Mouse (Mus musculus): Measurements from ENCODE around the gene Sh2d6.
"Not testable (repeated sequence)": the region's sequence is repeated elsewhere in the genome, so short reads cannot be mapped to it uniquely, and the experiment has no call there.

Sh2d6 gene

DNA sequence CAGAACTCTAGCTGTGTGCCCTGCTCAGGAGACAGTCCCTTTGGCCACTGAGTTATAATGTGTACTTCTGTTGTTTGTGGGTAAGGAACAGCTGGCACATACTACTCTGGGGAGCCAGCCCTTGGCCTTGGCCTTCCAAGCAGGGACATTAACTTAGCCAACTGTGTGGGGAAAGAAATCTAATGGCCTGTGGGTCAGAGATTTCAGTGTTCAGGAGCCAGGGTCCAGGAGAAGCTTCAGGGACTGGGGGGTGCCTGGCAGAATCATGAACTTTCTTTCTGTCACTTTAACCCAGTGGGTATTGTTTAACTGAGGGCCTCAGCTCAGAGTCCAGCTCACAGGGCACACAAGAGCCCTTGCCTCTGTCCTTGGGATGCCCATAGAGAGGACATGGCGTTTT, 15.4 kb downstream of the Sh2d6 start:
- CTCF ChIA-PET, result no interaction called here

DNA sequence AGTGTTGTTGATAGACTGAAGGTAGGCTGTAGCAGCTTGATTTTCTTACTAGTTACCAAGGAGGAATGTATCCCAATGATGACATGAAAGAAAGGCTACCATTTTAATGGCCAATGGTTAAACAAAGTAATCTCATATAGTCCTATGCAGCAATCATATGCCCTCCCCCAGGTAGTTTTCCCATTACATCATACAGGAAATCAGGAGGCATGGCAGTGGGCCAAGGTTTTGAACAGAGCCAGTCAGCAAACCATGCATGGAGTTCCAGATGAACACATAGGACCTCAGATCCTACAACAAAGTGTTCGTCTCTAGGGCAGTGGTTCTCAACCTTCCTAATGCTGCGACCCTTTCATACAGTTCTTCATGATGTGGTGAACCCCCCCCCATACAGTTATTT, 17.6 kb downstream of the Sh2d6 start:
- CTCF ChIA-PET, result no interaction called here

DNA sequence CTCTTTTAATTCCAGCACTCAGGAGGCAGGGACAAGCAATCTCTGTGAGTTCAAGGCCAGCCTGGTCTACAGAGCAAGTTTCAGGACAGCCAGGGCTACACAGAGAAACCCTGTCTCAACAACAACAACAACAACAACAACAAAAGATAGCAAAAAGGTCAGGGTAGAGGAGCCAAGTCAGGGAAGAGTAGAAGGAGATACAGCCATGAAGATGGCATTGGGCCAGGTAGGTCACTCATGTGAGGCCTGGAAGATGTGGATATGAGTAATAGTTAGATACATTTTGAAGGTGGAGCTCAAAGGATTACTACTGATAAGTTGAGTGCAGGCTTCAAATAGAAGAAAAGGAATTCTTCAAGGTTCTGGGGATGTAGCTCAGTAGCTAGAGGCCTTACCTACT, 18.2 kb downstream of the Sh2d6 start:
- CTCF ChIA-PET, result no interaction called here

DNA sequence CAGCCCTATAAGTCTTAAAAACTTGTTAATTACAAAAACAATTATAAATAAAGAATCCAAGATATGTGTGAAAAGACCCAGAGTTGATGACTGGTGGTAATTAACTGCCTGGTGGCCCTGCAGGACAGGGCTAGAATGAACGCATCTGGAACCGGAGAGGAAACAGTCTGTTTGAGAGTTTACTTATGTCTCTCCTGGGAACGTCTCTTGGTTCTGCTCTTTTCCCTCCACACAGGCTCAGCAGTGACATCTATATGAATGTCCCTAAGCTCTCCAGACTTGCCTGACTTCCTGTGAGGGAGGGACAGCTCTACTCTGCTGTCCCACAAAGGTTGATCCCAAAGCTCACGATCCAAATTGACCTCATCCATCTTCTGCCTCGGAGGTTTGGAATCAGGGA, 22.6 kb downstream of the Sh2d6 start:
- CTCF ChIA-PET, result no interaction called here

- CTCF ChIA-PET, result no interaction called here
These were observed 28.6 kb downstream of the Sh2d6 start for GRCm38 (mm10) chr6:72492892-72493291.

DNA sequence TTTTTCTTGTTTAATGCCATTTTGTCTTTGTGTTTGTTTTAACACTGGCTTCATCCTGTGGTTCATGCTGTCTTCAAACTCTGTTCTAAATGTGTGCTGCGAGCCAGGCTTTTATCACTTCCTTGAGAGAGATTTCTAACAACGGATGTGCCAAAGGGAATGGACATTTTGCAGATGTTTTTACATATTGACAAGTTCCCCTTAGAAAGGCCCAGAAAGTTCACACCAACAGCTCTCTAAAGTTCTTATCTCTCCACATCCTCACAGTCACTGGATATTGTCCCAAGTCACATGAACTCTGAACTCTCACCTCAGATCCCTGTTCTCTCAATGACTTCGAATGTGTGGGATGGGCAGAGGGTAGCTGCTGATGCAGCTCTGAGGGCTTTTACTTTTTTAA, 30.4 kb downstream of the Sh2d6 start:
- CTCF ChIA-PET, result no interaction called here

DNA sequence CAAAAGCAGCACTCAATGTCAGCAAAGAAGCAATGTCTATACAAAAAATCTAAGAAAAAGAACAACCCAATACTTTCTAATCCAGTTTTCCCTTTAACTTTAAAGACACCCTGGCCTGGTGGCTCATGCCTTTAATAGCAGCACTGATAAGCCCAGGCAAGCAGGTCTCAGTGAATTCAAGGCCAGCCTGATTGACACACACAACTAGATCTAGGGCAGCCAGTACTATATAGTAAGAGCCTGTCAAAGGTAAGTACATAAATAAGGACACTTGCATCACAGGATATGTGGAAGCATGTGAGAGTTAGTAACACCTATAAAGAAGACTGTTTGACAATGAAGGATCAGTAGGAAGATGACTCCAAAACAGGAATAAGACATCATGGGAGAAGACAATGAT, 32.0 kb downstream of the Sh2d6 start:
- CTCF ChIA-PET, result no interaction called here

DNA sequence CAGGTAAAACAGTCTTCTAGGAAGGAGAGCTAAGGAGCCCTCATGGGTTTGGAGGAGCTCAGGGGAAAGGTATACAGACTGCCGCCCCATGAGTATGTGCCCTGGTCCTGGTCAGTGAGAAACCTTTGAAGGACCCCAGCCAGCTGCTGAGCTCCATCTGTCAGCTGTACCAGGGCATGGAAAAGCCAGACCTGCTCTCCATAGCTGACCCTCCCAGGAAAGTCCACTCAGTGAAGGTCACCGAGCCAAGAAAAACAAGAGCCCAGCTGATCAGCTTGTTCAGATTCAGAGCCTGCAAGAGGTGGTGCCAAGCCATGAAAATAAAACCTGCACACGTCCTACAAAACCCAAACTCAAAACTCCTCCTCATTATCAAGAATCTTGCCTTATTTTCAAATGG, 32.7 kb downstream of the Sh2d6 start:
- CTCF ChIA-PET, result interaction anchor here (1.3 kb wide), 1 partner anchor 46 kb away, joined by 3 read pairs; no protein-coding TSS in a partner anchor

DNA sequence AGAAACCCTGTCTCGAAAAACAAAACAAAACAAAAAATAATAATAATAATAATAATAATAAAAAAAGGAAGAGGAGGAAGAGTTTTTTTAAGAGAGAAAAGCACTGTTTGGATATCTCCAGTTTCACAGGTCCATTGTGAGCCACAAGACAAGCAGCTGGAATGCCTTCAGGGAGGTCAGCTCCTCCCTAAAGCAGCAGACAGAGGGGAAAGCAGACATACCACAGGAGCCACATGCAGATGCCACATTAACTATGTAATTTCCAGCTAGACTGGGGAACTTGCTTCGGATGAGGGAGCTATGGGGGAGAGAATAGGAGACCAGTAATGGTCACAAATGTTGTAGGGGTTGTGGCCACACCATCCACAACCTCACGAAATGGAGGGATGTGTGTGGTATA, 34.2 kb downstream of the Sh2d6 start:
- CTCF ChIA-PET, result interaction anchor here (0.5 kb wide), 1 partner anchor 64 kb away, joined by 8 read pairs; no protein-coding TSS in a partner anchor

DNA sequence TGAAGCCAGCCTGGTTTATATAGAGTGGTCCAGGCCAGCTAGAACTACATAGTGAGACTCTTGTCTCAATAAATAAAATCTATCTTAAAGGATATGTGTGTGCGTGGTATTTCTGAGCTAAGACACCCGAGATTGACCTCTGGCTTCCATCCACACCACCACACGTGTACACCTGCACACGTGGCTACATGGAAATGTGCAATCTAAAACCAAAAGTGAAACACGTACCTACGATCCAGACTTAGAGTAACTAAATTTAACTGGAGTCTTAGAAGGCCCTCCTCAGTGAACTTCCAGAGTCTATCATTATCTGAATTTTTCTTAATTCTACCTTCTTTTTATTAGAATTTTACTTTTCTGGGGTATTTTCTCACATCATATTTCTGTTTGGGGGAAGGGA, 35.2 kb downstream of the Sh2d6 start:
- CTCF ChIA-PET, result interaction anchor here (0.6 kb wide), 1 partner anchor 136 kb away, joined by 6 read pairs; no protein-coding TSS in a partner anchor

GRCm38 (mm10) chr6:72484887-72485286, 36.6 kb downstream of the Sh2d6 start:
- CTCF ChIA-PET, result no interaction called here

GRCm38 (mm10) chr6:72482156-72482555, 39.4 kb downstream of the Sh2d6 start:
- CTCF ChIA-PET, result interaction anchor here (0.6 kb wide), 1 partner anchor 19 kb away, joined by 5 read pairs; no protein-coding TSS in a partner anchor

DNA sequence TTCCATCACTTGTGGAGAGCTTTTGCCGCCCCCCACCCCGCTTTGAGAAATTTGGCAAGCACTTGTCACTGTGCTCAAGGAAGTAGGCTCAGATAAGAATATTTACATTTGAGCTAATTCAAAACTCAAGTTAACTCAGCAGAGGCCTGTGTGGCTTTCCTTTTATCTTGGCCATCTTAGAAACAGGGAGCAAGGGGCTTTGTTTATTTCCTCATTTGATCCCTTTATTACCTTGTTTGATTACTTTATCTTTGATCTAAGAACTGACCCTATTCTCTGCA, 41.1 kb downstream of the Sh2d6 start:
- CTCF ChIA-PET, result no interaction called here

DNA sequence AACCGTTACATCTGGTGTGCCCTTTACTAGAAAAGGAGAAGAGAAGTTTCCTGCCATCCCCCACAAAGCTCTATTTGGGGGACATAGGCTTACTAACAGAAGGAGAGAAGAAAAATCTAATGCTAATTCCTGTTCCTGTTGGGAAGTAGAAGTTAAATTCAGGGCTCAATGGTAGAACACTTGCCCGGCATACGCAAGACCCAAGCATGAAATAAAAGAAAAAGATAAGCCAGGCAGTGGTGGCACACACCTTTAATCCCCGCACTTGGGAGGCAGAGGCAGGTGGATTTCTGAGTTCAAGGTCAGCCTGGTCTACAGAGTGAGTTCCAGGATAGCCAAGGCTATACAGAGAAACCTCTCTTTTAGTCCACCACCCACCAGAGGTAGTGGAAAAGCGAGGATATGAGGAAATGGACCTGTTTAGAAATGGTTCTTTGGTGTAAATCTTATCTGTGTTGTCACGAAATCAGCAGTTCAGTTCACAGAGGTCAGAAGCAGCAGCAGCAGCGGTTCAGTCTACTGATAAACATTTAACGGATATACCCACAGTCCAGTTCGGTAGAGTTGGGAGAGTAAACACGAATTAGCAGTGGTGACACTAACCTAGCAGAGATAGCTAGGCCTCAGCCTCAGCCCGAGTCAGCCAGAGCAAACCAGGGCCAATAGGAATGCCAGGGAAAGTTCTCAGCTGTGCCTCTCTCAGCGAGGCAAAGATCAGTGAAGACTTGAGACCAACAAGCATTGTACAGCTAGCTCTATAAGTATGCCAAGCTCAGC, 41.7 kb downstream of the Sh2d6 start:
- CTCF ChIA-PET, result no interaction called here

GRCm38 (mm10) chr6:72478691-72479090, 42.8 kb downstream of the Sh2d6 start:
- CTCF ChIA-PET, result not testable (repeated sequence)

GRCm38 (mm10) chr6:72477621-72478020, 43.9 kb downstream of the Sh2d6 start:
- CTCF ChIA-PET, result interaction anchor here (0.7 kb wide), 1 partner anchor 8 kb away, joined by 3 read pairs; no protein-coding TSS in a partner anchor

DNA sequence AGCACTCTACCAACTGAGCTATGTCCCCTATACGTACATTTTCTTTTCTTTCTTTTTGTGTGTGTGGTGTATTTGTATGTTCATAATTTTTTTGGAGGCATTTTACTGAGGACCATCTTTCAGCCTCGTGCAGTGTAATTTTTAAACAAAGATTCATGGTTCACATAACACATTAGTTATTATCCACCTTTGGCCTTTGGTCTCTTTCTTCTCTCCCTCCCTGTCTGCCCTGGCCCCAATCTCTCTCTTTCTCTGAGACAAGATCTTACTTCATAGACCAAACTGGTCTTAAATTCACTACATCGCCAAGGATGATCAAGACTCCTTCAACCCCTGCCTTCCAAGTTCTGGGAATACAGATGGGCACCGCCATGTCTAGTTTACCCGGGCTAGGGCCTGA, 44.7 kb downstream of the Sh2d6 start:
- CTCF ChIA-PET, result no interaction called here

DNA sequence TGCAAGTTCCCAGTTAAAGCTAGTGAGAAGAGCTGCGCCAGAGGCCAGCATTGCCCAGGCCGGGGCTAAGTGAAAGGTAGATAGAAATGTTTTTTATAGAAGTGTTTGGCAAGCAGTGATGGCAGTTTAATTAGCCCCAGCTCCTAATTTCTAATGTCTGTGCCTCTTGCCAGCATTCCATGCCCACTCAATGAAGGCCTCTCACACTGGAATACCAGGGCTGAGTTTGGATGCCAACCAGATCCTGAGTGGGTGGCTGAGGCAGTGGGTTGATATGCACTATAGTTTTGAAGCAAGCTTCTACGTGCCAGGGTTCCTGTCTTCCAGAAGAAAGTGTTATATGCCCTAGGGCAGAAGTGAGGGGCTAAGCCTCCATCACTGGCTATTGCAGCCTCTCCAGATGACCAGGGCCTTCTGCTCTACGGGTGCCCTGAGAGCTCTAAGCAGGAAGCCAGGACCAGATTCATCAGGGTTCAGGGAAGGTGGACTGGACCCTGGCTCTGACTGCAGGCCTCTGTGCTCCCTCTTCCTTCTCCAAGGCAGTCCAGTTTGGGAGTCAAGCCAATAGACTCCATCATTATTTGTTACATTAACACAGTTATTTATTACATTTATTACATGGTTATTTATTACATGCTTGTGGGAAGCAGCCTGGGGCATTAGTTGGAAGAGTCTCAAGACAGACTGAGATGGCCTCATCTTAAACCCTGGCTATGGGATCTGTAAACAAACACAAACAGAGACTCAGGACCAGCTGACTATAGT, 46.1 kb downstream of the Sh2d6 start:
- CTCF ChIA-PET, result no interaction called here

DNA sequence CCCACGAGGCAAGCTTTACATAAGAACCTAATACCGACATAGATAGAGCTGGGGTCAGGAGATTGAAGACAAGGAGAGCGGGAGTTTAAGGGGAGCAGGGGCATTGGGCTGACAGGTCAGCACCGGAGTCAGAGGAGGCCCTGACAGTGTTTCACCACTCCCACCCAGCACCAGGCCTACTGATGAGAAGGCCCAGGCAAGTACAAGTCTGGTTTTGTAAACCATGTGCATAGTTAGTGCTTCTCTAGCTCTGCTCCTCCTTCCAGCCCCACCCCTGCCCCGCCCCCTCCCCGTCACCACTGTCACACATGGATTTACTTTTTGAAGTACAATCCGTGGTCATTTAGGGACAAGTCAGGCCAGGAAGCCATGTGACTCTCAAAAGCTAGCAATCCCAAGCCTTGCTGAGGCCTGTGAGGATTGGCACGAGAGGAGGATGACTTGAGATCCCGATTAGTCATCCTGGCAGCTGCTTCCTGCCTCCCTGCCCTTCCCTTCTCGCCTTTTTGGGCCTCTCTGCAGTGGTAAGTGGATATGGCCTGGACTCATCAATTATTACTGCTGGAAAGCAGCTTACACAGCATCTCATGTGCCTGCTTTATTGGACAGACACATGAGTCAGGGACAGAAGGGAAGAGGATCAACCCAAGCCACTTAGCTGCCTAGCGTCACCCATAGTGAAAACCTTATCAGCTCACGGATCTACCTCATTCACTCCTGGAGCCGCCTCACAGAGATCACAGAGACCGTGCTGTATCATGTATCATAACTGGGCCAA, 48.1 kb downstream of the Sh2d6 start:
- CTCF ChIA-PET, result no interaction called here

- CTCF ChIA-PET, result no interaction called here
These were observed 55.3 kb downstream of the Sh2d6 start for GRCm38 (mm10) chr6:72466171-72466570.

- CTCF ChIA-PET, result no interaction called here
These were observed 55.9 kb downstream of the Sh2d6 start for GRCm38 (mm10) chr6:72465361-72466157.
